ENCODE assay signal across 34 mouse cellular contexts in the genomic region with DNA sequence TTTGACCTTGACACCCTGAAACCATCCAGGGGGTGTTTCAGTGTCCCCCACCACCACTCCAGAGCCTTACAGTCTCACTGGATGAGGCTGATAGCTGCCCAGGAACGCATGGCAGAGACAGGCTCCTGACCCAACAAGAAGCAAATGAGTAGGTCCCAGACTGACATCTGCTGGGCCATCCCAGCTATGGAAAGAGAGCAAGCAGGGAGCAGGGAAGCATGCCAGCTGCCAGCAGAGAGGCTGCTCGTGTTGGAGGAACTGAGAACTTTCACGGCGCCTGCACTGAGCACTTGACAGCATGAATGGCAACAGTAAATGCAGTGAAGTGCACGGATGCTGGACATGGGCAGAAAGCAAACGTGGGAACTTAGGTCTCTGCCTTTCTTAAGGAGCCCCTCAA. TPM values are rescaled to one million over a fixed set of nuclear protein-coding genes. Genes with fewer than 3 reads are reported as not detected.
A peak's percentile ranks its signal among the peaks of the same experiment; 100 is the strongest.
DNase-seq lines count a peak whose midpoint lies in the region; ATAC-seq and TF ChIP-seq lines count a peak whose summit lies in the region.
"Had no signal": no experiment of that assay in that cellular context is flagged by ENCODE, and none has a peak within 500 bp of the region (broad histone marks: within the 10 kb centered on the region; RNA-seq: fewer than 3 reads in every experiment).

No protein-coding gene starts in this region.

- no peaks in the 10 kb centered on the region for H3K4me1 ChIP-seq in heart, postnatal 0 days (ENCODE audit: control insufficient read depth, insufficient read depth)
- H3K4me1 ChIP-seq: hindbrain, embryonic 12.5 days; limb, embryonic 12.5 days; liver, embryonic 15.5 days; midbrain, embryonic 15.5 days had no signal

- peaks cover 41% of the 10 kb centered on the region for H3K36me3 ChIP-seq in heart, postnatal 0 days (replicated peaks; ENCODE audit: control insufficient read depth, insufficient read depth, low read length)
- H3K36me3 ChIP-seq: liver, embryonic 15.5 days had no signal

- H3K9ac ChIP-seq in heart, postnatal 0 days (replicated peaks; ENCODE audit: low read depth, low read length) = no peak overlapping the region
- H3K9ac ChIP-seq: hindbrain, embryonic 12.5 days; limb, embryonic 12.5 days; liver, embryonic 15.5 days; lung, embryonic 14.5 days; midbrain, embryonic 15.5 days had no signal

- no peaks in the 10 kb centered on the region for H3K27me3 ChIP-seq in heart, postnatal 0 days (ENCODE audit: control insufficient read depth, insufficient read depth, low read length)
- H3K27me3 ChIP-seq: CH12.LX; hindbrain, embryonic 12.5 days; limb, embryonic 12.5 days; liver, embryonic 15.5 days; midbrain, embryonic 15.5 days had no signal

- intact Hi-C loops in heart, postnatal 25 days (cut with DNase I) = no loop called here

- no peak overlapping the region for H3K27ac ChIP-seq in heart, postnatal 0 days (ENCODE audit: low read depth)
- H3K27ac ChIP-seq: hindbrain, embryonic 12.5 days; limb, embryonic 12.5 days; liver, embryonic 15.5 days; midbrain, embryonic 15.5 days; stomach, postnatal 0 days had no signal

- TF ChIP-seq CTCF in heart, postnatal 0 days (IDR thresholded peaks at IDR 0.05; ENCODE audit: low read depth) = peak; percentile 16; the same call in 1 of the 2 replicates

- H3K4me3 ChIP-seq in heart, postnatal 0 days (ENCODE audit: low read depth, low read length) = no peak overlapping the region
- H3K4me3 ChIP-seq: erythroblast, embryonic 14.5 days; hindbrain, embryonic 12.5 days; limb, embryonic 12.5 days; liver, embryonic 15.5 days; midbrain, embryonic 15.5 days had no signal

- TF ChIP-seq EP300 in heart, postnatal 0 days (IDR thresholded peaks at IDR 0.05; ENCODE audit: low read depth) = no peak

- peak; percentile 25; the same call in 1 of the 2 replicates for ATAC-seq in heart, postnatal 0 days (ENCODE audit: insufficient read depth, low read depth)
- ATAC-seq: activated CD4-positive, CD25-positive, alpha-beta regulatory T cell, adult 4 months; forebrain, embryonic 16.5 days; intestine, postnatal 0 days; midbrain, embryonic 15.5 days had no signal

- H3K4me2 ChIP-seq in heart, postnatal 0 days (ENCODE audit: low read depth, low read length) = no peak overlapping the region
- H3K4me2 ChIP-seq: hindbrain, embryonic 12.5 days; limb, embryonic 12.5 days; liver, embryonic 15.5 days; lung, embryonic 14.5 days; midbrain, embryonic 15.5 days had no signal

- peak; percentile 44 to 46 for DNase-seq in cerebellum, adult 18-20 months
- DNase-seq in cerebellum, adult 11 months = no peak
- peak; percentile 50 to 56 for DNase-seq in cerebellum, postnatal 36 days
- no peak for DNase-seq in cerebellum, adult 11-12 months
- no peak for DNase-seq in heart, postnatal 0 days (ENCODE audit: low spot score)
- no peak for DNase-seq in heart, postnatal 25 days (ENCODE audit: low spot score)
- peak; percentile 29 for DNase-seq in adipocyte (ENCODE audit: low spot score)
- no peak for DNase-seq in kidney, postnatal 14 days
- DNase-seq: adrenal gland, adult 8-10 months; heart, postnatal 36 days; kidney, adult 9 months; kidney, postnatal 10 days; layer of hippocampus, adult 9-11 months; lung, embryonic 14.5 days; lung, postnatal 14 days; right cerebral cortex, postnatal 4 days; thymus, adult 18-20 months; thymus, postnatal 36 days had no signal

- no peaks in the 10 kb centered on the region for H3K9me3 ChIP-seq in heart, postnatal 0 days (replicated peaks; ENCODE audit: control insufficient read depth, low read length)
- H3K9me3 ChIP-seq: liver, embryonic 15.5 days; midbrain, embryonic 15.5 days had no signal

- whole genome bisulfite sequencing in heart, postnatal 0 days = 56% methylated on average over 6 of the region's 6 CpGs

RNA-seq across cellular contexts. Expression of a gene that starts 9.6 kb away (rescaled TPM):
- 8.4 and 42.5 TPM in 2 replicates for total RNA-seq in heart, postnatal 0 days (2014; rRNA removed; ENCODE audit: low replicate concordance)
- polyA plus RNA-seq in heart, postnatal 0 days (2015; fragmentation: Nextera tagmentation; extraction: Ambion mirVana) = 6.1 and 6.2 TPM in 2 replicates
- total RNA-seq in heart, postnatal 25 days (2021) = 1 to 10 TPM; 3.9 to 5.4 TPM
- polyA plus RNA-seq: erythroblast, embryonic 14.5 days had no signal

RNA-seq across cellular contexts. Expression of a gene that starts 17.7 kb away (rescaled TPM):
- total RNA-seq in heart, postnatal 0 days (2014; rRNA removed; ENCODE audit: low replicate concordance) = 32.8 TPM in 2 replicates
- 38.2 and 40.3 TPM in 2 replicates for polyA plus RNA-seq in heart, postnatal 0 days (2015; fragmentation: Nextera tagmentation; extraction: Ambion mirVana)
- total RNA-seq in heart, postnatal 25 days (2021) = 10 to 100 TPM; 41.7 to 44.4 TPM

RNA-seq across cellular contexts. Expression of a gene that starts 28.8 kb away (rescaled TPM):
- not detected in 2 replicates for total RNA-seq in heart, postnatal 0 days (2014; rRNA removed; ENCODE audit: low replicate concordance)
- 0.08 TPM in 1 of 2 replicates, not detected in the other for polyA plus RNA-seq in heart, postnatal 0 days (2015; fragmentation: Nextera tagmentation; extraction: Ambion mirVana)
- not detected for total RNA-seq in heart, postnatal 25 days (2021)
- total RNA-seq: common myeloid progenitor, adult 5-6 weeks; gastrocnemius, postnatal 4 days; heart, postnatal 36 days; liver, adult 2 months; neutrophil, adult 5-6 weeks had no signal
- polyA plus RNA-seq: activated CD4-positive, CD25-positive, alpha-beta regulatory T cell, adult 4 months; erythroblast, embryonic 14.5 days; heart, embryonic 14.5 days; intestine, postnatal 0 days; limb, embryonic 12.5 days; liver, adult 2 months; liver, embryonic 15.5 days; neural tube, embryonic 11.5 days; stomach, postnatal 0 days had no signal

Comparison
In these comparisons a context has a peak if more than half of its experiments do, and no peak if none do; other contexts are left out.
1. DNase-seq: peak in cerebellum, adult 18-20 months (2 of 2), cerebellum, postnatal 36 days (2 of 2) and adipocyte (single experiment); none in cerebellum, adult 11 months (single experiment), cerebellum, adult 11-12 months (single experiment), heart, postnatal 0 days (single experiment), heart, postnatal 25 days (single experiment) and kidney, postnatal 14 days (single experiment).